Comparison of ENCODE assay signal across 17 mouse cellular contexts in the genomic region with DNA sequence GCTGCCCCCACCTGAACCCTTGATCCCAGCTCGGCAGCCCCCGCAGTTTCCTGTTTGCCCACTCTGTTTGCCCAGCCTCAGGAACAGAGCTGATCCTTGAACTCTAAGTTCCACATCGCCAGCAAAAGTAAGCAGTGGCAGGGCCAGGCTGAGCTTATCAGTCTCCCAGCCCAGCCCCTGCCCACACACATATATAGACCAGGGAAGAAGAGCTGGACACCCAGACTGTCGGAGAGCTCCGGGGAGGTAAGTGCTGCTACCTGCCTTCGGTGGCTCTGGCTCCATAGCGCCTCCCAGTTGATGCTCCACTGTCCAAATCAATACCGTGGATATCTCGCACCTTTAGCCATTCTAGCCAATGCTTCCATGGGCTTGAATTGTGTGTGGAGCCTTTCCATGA. TPM values are rescaled to one million over a fixed set of nuclear protein-coding genes. Genes with fewer than 3 reads are reported as not detected.
DNase-seq lines count a peak whose midpoint lies in the region; ATAC-seq and TF ChIP-seq lines count a peak whose summit lies in the region.
"Had no signal": no experiment of that assay in that cellular context is flagged by ENCODE, and none has a peak within 500 bp of the region (broad histone marks: within the 10 kb centered on the region; RNA-seq: fewer than 3 reads in every experiment).

A gene (plus strand): TSS at position 90 of the 400 bp plus-strand sequence.

- no peaks in the 10 kb centered on the region for H3K36me3 ChIP-seq in erythroblast, embryonic 14.5 days (ENCODE audit: control insufficient read depth)
- no peaks in the 10 kb centered on the region for H3K36me3 ChIP-seq in ES-Bruce4 (ENCODE audit: control insufficient read depth, insufficient read depth, low read length, poor library complexity, severe bottlenecking)
- H3K36me3 ChIP-seq in intestine, embryonic 14.5 days (ENCODE audit: control insufficient read depth, insufficient read depth, low read length) = 0 out of 2 replicates have a peak, but pooled peaks cover 5% of the 10 kb centered on the region
- H3K36me3 ChIP-seq in liver, embryonic 14.5 days (replicated peaks; ENCODE audit: control insufficient read depth, insufficient read depth, low read depth) = no peaks in the 10 kb centered on the region
- H3K36me3 ChIP-seq: heart, embryonic 15.5 days had no signal

- no peak within 1 kb of the TSS for H3K9ac ChIP-seq in ES-Bruce4 (ENCODE audit: low read depth, poor library complexity, severe bottlenecking)
- no peak within 1 kb of the TSS for H3K9ac ChIP-seq in intestine, embryonic 14.5 days (ENCODE audit: low read length)
- peak within 1 kb of the TSS; percentile 2; the same call in 1 of the 2 replicates for H3K9ac ChIP-seq in liver, embryonic 14.5 days (replicated peaks)

- peak within 1 kb of the TSS; percentile 56 for H3K4me3 ChIP-seq in erythroblast, embryonic 14.5 days (replicated peaks)
- no peak within 1 kb of the TSS for H3K4me3 ChIP-seq in ES-Bruce4 (ENCODE audit: low read depth, low read length)
- no peak within 1 kb of the TSS for H3K4me3 ChIP-seq in intestine, embryonic 14.5 days (ENCODE audit: low read depth, low read length)
- H3K4me3 ChIP-seq in liver, embryonic 14.5 days (ENCODE audit: insufficient read depth in 1 of 2, low read depth in 2 of 2, low read length in 2 of 2) = peak within 1 kb of the TSS; percentile 47 to 48
- H3K4me3 ChIP-seq in left cerebral cortex, adult 2 months = no peak within 1 kb of the TSS

- peak within 1 kb of the TSS; percentile 89; the same call in 1 of the 2 replicates for H3K4me2 ChIP-seq in intestine, embryonic 14.5 days (ENCODE audit: low read length)
- H3K4me2 ChIP-seq in liver, embryonic 14.5 days (ENCODE audit: low read depth) = no peak within 1 kb of the TSS

- TF ChIP-seq EP300 in ES-Bruce4 (IDR thresholded peaks at IDR 0.05; ENCODE audit: insufficient read depth, low read depth, low read length) = no peak
- TF ChIP-seq EP300 in liver, embryonic 14.5 days (IDR thresholded peaks at IDR 0.05; ENCODE audit: low read depth) = no peak

- peak; percentile 22 for TF ChIP-seq CTCF in ES-Bruce4 (IDR thresholded peaks at IDR 0.05; ENCODE audit: low read depth, low read length)
- TF ChIP-seq CTCF in liver, embryonic 14.5 days (IDR thresholded peaks at IDR 0.05; ENCODE audit: low read depth) = peak; percentile 19; the same call in 1 of the 2 replicates
- no peak for TF ChIP-seq CTCF in left cerebral cortex, adult 2 months (IDR thresholded peaks at IDR 0.05)

- intact Hi-C loops in left cerebral cortex, adult 2 months (cut with DNase I) = no loop called here

- 41% methylated on average over 9 of the region's 9 CpGs for WGBS in intestine, embryonic 14.5 days
- WGBS in liver, embryonic 14.5 days (ENCODE audit: insufficient replicate concordance) = 50% methylated on average over 9 of the region's 9 CpGs

- no peaks in the 10 kb centered on the region for H3K27me3 ChIP-seq in erythroblast, embryonic 14.5 days (ENCODE audit: control insufficient read depth)
- H3K27me3 ChIP-seq in ES-Bruce4 (ENCODE audit: control insufficient read depth, insufficient read depth, low read length, poor library complexity, severe bottlenecking) = no peaks in the 10 kb centered on the region
- H3K27me3 ChIP-seq in intestine, embryonic 14.5 days (replicated peaks; ENCODE audit: control insufficient read depth, insufficient read depth, low read length) = no peaks in the 10 kb centered on the region
- H3K27me3 ChIP-seq in liver, embryonic 14.5 days (ENCODE audit: control insufficient read depth, insufficient read depth, low read length) = no peaks in the 10 kb centered on the region

- DNase-seq in intestine, embryonic 14.5 days (ENCODE audit: low spot score) = no peak
- peak in 1 of 3 experiments; percentile 20 for DNase-seq in liver, embryonic 14.5 days (ENCODE audit: low read depth in 3 of 3, low spot score in 3 of 3)
- DNase-seq in left cerebral cortex, adult 2 months (ENCODE audit: extremely low spot score in 1 of 2, low spot score in 2 of 2) = no peak
- DNase-seq in cerebellum, postnatal 14 days = no peak
- DNase-seq in layer of hippocampus, adult 9-10 months (ENCODE audit: low spot score) = no peak
- DNase-seq: kidney, postnatal 25 days; layer of hippocampus, postnatal 36 days; lung, adult 18-20 months; right cerebral cortex, adult 18-20 months; thymus, postnatal 25 days had no signal

- no peak for ATAC-seq in erythroblast, adult 5-6 weeks (replicated peaks; ENCODE audit: low FRiP score, poor library complexity, severe bottlenecking)
- no peak for ATAC-seq in intestine, embryonic 14.5 days (replicated peaks; ENCODE audit: low FRiP score, low TSS enrichment, low read depth)
- peak; percentile 62 for ATAC-seq in liver, embryonic 14.5 days (ENCODE audit: insufficient read depth)

- H3K27ac ChIP-seq in ES-Bruce4 (ENCODE audit: insufficient read depth, low read length) = no peak within 1 kb of the TSS
- H3K27ac ChIP-seq in intestine, embryonic 14.5 days (ENCODE audit: low read depth) = no peak within 1 kb of the TSS
- no peak within 1 kb of the TSS for H3K27ac ChIP-seq in liver, embryonic 14.5 days
- H3K27ac ChIP-seq in left cerebral cortex, adult 2 months = no peak within 1 kb of the TSS
- H3K27ac ChIP-seq: heart, embryonic 15.5 days had no signal

- H3K9me3 ChIP-seq in erythroblast, embryonic 14.5 days (ENCODE audit: control insufficient read depth, low read length) = no peaks in the 10 kb centered on the region
- no peaks in the 10 kb centered on the region for H3K9me3 ChIP-seq in ES-Bruce4 (replicated peaks; ENCODE audit: control insufficient read depth, insufficient read depth, low read length, poor library complexity, severe bottlenecking)
- H3K9me3 ChIP-seq in intestine, embryonic 14.5 days (ENCODE audit: control insufficient read depth, low read length) = no peaks in the 10 kb centered on the region
- H3K9me3 ChIP-seq in liver, embryonic 14.5 days (ENCODE audit: control insufficient read depth, low read length) = no peaks in the 10 kb centered on the region
- H3K9me3 ChIP-seq: forebrain, embryonic 10.5 days; heart, embryonic 15.5 days had no signal

- H3K4me1 ChIP-seq in erythroblast, embryonic 14.5 days (ENCODE audit: control insufficient read depth) = peaks cover 6% of the 10 kb centered on the region
- no peaks in the 10 kb centered on the region for H3K4me1 ChIP-seq in ES-Bruce4 (ENCODE audit: control insufficient read depth, insufficient read depth, low read length)
- H3K4me1 ChIP-seq in intestine, embryonic 14.5 days (replicated peaks; ENCODE audit: control insufficient read depth, insufficient read depth, low read length) = 0 out of 2 replicates have a peak, but pooled peaks cover 7% of the 10 kb centered on the region
- H3K4me1 ChIP-seq in liver, embryonic 14.5 days (replicated peaks; ENCODE audit: control insufficient read depth in 2 of 2, insufficient read depth in 2 of 2, low read length in 1 of 2) = peaks cover 0 to 15% of the 10 kb centered on the region in 2 experiments; a peak in 2 of 4 replicates

- no peak for TF ChIP-seq POLR2A in ES-Bruce4 (IDR thresholded peaks at IDR 0.05; ENCODE audit: insufficient read depth, low read length)

RNA-seq across cellular contexts. Expression of the gene that starts here (rescaled TPM):
- polyA plus RNA-seq in erythroblast, embryonic 14.5 days (2012) = 5.9 and 7.1 TPM in 2 replicates
- total RNA-seq in erythroblast, adult 5-6 weeks (2015; ENCODE audit: low replicate concordance) = not detected in 2 replicates
- total RNA-seq in erythroblast, adult 5-6 weeks (2017; ENCODE audit: low replicate concordance) = not detected in 2 replicates
- polyA plus RNA-seq in ES-Bruce4 (2011; ENCODE audit: insufficient read depth, insufficient read length, low read depth, missing spikeins) = not detected in 2 replicates
- 204 and 281 TPM in 2 replicates for polyA plus RNA-seq in intestine, embryonic 14.5 days (2014; fragmentation: Nextera tagmentation; extraction: Ambion mirVana)
- 874 and 1,404 TPM in 2 replicates for polyA plus RNA-seq in liver, embryonic 14.5 days (2012; rRNA removed)
- 3,278 and 3,386 TPM in 2 replicates for polyA plus RNA-seq in liver, embryonic 14.5 days (2014; fragmentation: Nextera tagmentation; extraction: Ambion mirVana)
- not detected for total RNA-seq in left cerebral cortex, adult 2 months (2021)
- total RNA-seq: layer of hippocampus, postnatal 36 days; megakaryocyte-erythroid progenitor cell, adult 5-6 weeks had no signal
- polyA plus RNA-seq: C2C12 had no signal

Comparison
In these comparisons a context has a peak if more than half of its experiments do, and no peak if none do; other contexts are left out.
1. RNA of the gene that starts here (polyA plus RNA-seq): 874 to 3,386 TPM in liver, embryonic 14.5 days and 204 to 281 TPM in intestine, embryonic 14.5 days; 5.9 to 7.1 TPM in erythroblast, embryonic 14.5 days and not detected in ES-Bruce4; every median in the first group is over 10 times any median in the second.
2. H3K4me3 ChIP-seq: peak in erythroblast, embryonic 14.5 days (single experiment) and liver, embryonic 14.5 days (2 of 2); none in ES-Bruce4 (single experiment), intestine, embryonic 14.5 days (single experiment) and left cerebral cortex, adult 2 months (single experiment).